Mouse (Mus musculus) hindlimb bud, embryonic 11.5 days (tissue): ENCODE data around the gene Tgfb2.

Experiments
- DNase-seq: peaks from one replicate; pipeline ENCODE4 v3.0.0-alpha.2; 2012; ENCODE audit warnings: low read depth, low spot score; ENCODE audit errors: extremely low spot score

Gene Tgfb2

GRCm38 (mm10) chr1:186585571-186586164, 120.1 kb downstream of the Tgfb2 start:
- DNase-seq: no peak

DNA sequence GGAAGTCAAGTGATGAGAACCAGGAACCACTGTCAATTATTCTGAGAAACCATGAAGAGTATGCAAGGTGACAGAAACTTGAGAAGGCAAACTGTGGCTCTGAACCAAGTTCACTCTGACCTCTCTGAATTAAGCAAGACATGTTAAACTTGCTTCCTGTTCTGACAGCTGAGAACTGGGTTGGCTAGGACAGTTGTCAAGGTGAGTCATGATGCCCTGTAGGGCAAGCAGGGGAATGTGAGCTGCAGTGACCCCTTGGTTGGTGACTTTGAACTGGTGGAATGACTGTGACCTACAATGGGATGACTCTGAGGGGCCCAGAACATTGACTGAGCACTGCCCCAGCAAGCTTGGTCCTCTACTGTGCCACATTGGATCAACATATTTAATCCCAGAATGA, 121.9 kb downstream of the Tgfb2 start:
- DNase-seq: no peak

DNA sequence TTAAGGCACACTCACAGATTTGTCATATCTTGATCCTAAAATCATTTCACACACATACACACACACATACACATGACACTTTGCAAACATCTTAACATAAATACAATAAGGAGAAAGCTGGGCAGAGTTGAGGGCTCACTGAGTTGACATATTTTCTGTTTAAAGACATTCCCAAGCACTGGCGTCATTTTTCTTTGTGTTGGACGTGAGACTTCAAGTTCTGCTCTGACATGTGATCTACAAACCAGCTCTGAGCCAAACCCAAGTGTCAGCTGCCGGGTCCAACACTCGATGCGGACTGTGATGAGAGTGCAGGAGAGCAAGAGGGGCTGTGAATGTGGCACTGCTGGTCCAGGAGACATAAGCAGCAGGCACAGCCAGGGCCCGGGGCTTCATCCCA, 123.7 kb downstream of the Tgfb2 start:
- no peak for DNase-seq

DNA sequence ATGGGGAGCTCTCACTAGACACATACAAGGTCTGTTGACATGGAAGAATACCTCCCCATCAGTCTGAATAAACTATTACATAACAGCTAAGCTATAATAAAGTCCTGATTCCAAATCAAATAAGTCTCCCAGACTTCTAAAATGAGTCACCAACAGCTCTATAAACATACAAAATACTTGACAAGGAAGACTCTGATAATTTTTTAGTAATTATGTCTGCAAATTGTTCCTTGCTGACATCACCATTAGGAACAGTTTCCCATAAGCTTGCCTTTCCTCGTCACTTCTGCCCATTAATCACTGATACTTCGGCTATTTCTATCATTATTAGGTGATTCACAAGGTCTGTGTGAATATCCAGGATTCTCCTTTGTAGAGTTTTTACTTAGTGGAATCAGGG, 124.1 kb downstream of the Tgfb2 start:
- no peak for DNase-seq

DNA sequence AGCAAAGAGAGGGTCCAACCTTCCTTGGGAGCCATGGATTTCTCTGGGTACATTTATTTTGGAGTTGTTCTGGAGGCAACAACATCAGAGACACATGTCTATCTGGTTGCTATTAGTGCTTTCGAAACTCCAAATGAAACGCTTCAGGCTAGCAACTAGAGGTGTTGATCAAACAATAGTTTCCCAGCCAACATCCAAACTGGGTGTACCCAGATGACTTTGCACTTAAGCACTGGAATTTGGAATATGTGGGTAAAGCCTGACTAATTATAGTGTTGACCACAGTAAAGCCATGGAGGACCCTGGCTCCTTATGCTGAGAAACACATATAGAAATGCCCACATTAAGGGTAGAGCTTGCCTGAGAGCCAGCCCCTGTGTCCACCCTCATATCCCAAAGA, 124.7 kb downstream of the Tgfb2 start:
- no peak for DNase-seq

DNA sequence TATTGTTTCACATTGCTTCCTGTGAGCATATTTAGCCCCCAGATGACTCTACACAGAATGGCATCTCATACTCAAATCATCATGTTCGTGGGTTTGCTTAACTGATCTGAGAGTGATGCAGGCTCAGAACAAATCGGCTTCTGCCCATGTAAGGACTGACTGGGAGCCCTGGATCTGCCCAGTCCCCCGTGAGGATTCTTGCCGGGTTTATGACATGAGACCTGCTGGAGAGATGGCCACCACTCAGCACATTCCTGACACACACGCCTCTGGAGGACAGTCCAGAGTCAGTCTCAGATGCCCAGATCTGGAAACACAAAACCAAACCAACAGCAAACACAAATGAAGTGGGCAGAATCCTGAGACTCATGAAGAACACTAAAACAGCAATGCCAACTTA, 128.5 kb downstream of the Tgfb2 start:
- no peak for DNase-seq

GRCm38 (mm10) chr1:186575629-186576028, 130.2 kb downstream of the Tgfb2 start:
- no peak for DNase-seq

DNA sequence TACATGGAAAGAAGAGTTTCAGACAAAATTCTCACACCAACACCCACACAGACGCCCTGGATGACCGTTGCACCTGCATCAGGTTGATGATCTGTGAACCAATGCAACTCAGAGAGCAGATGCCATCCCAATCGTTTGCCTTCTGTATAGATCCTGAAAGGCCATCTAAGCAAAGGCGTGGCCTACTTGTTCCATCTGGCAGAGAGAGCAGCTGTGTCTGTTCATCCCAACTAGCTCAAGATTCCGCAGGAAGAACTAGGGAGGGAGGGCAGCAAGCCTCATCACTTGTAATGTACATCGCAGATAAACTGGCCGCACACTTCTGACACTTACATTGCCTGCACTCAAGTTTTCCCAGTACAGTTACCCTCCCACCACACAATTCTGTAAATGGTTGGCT, 130.7 kb downstream of the Tgfb2 start:
- DNase-seq: no peak
